Mouse (Mus musculus): ENCODE results near the gene Arvcf. TPM values are rescaled to one million over a fixed set of nuclear protein-coding genes. Genes with fewer than 3 reads are reported as not detected.

Arvcf gene
- polyA plus RNA-seq, 1 experiment from 2014 or later, result 56.1 TPM

DNA sequence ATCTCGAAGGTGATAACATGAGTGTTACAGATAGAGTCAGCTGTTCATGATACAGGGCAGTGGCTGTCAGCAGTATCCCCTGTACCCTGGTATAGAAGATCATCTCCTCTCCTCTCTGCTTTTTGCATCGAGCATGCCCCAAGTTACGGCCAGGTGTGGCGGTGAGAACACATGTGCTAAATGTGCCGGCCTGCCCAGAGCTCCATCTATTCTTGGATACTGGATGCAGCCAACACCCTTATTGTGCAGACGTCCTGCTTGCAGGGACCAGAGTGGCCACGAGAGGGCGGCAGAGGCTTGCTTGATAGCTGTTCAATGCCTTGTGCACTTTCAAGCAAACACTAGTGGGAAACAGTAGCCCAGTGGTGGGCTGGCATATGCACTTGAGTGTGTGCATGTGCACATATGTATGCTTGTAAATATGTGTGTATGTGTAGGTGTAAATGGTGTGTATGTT lies 95.4 kb downstream of the Arvcf start:
- peak; percentile 97 for DNase-seq (ENCODE audit: low spot score)
- Histone ChIP-seq H3K27me3 (ENCODE audit: low read depth, poor library complexity, severe bottlenecking) (no peaks in the 10 kb centered on the region), H3K4me3 (no peak overlapping the region), H3K36me3 (peaks cover 42% of the 10 kb centered on the region), H3K9me3 (replicated peaks) (no peaks in the 10 kb centered on the region), H3K4me1 (peaks cover 3% of the 10 kb centered on the region; the same call in 1 of the 2 replicates), H3K27ac (no peak overlapping the region)
- WGBS, result 28% methylated on average over 8 of the region's 8 CpGs

DNA sequence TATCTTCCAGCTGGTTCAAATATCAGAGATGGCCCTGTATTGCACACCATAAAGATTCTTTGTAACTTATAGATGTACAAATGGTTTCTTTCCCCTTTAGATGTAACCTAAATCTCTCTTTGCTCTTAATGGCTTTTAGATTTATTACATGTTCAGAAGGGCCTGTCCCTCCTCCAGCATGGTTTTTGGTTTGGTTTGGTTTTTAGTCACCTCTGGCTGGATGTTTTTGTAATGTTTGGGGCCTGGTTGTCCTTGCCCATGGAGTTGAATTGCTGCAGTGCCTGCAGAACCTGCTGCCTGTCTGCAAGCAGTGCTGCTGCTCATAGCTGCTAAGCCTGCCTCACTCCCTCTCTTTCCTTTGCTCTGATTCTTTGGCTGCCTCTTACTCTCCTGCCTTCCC lies 99.3 kb downstream of the Arvcf start:
- H3K9me3 ChIP-seq (replicated peaks), result no peaks in the 10 kb centered on the region
- peaks cover 31% of the 10 kb centered on the region for H3K36me3 ChIP-seq
- no peaks in the 10 kb centered on the region for H3K27me3 ChIP-seq (ENCODE audit: low read depth, poor library complexity, severe bottlenecking)
- H3K27ac ChIP-seq, result peak overlapping the region; percentile 53; the same call in 1 of the 2 replicates
- no peak overlapping the region for H3K4me3 ChIP-seq
- peaks cover 9% of the 10 kb centered on the region for H3K4me1 ChIP-seq
- DNase-seq (ENCODE audit: low spot score), result no peak

DNA sequence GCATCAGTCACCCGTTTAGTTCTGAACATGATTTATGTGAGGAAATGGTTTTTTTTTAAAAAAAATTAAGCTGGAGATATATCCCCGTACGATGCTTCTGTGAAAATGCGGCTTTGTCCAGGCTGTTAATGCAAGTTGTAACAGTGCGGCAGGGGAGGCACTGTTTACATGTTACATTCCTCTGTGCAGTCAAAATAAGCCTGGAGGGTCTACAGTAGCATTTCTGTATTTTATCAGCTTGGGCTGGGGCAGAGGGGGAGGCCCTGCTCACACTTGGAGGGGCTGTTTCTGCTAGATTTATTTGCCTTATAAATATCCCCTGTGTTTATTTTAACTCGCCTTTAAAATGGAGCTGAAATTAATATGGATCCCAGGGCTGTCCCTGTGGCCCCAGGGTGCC lies 100.1 kb downstream of the Arvcf start:
- WGBS, result 80% methylated on average over 6 of the region's 6 CpGs
- Histone ChIP-seq H3K27me3 (ENCODE audit: low read depth, poor library complexity, severe bottlenecking) (no peaks in the 10 kb centered on the region), H3K4me3 (no peak overlapping the region), H3K4me1 (peaks cover 9% of the 10 kb centered on the region), H3K9me3 (replicated peaks) (no peaks in the 10 kb centered on the region), H3K27ac (no peak overlapping the region), H3K36me3 (peaks cover 31% of the 10 kb centered on the region)
- DNase-seq (ENCODE audit: low spot score), result no peak

DNA sequence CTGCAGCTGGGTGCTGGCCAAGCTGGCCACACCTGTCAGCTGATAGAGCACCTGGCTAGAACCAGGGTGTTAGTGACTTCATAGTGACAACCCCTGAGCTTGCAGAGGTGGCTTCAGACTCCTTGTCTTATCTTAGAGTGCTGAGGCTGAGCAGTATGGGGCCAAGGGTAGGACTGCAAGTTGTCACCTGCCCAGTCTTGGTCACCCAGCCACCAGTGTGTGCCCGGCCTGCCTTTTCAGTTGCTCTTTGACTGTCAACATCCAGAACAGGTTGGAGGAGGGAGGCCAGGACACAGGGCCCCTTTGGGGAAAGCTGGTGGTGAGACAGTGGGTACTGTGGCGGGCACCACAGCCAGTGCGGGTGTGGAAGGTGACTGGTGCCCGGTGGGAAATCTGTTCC lies 101.0 kb downstream of the Arvcf start:
- 89% methylated on average over 4 of the region's 4 CpGs for WGBS
- Histone ChIP-seq H3K27ac (no peak overlapping the region), H3K9me3 (replicated peaks) (no peaks in the 10 kb centered on the region), H3K27me3 (ENCODE audit: low read depth, poor library complexity, severe bottlenecking) (no peaks in the 10 kb centered on the region), H3K36me3 (peaks cover 31% of the 10 kb centered on the region), H3K4me3 (no peak overlapping the region), H3K4me1 (peaks cover 17% of the 10 kb centered on the region)
- no peak for DNase-seq (ENCODE audit: low spot score)

DNA sequence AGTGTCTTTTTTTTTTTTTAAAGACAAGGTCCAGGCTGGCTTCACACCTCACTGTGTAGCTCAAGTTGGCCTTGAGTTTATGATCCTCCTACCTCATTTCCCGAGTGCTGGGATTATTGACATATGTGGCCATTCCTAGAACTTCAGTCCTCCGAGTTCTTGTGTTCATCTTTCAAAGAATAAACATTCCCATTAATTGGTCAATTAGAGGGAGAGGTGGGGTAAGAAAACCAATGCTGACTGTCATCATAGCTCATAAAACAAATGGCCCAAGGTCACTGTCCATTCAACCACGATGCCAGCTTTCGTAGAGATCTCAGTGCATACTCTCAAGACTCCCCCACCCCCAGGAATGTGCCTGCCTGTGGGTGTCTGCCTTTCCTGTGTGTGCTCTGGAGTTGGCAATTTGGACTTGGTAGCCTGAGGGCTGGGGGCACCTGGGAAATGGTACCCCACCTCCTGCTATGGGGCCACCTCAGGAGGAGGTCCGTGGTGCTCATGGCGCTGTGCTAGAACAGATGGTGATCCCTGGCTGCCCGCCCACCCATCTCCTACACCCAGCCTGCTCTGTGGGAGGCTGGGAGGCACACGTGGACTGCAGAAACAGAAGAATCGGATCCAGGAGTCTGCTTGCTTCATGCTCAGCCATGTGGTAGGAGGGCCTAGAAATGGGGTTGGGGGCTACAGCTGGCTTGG lies 103.7 kb downstream of the Arvcf start:
- no peak for DNase-seq (ENCODE audit: low spot score)
- no peaks in the 10 kb centered on the region; the same call in 1 of the 2 replicates for H3K27me3 ChIP-seq (ENCODE audit: low read depth, poor library complexity, severe bottlenecking)
- WGBS, result 69% methylated on average over 9 of the region's 9 CpGs
- peaks cover 24% of the 10 kb centered on the region for H3K36me3 ChIP-seq
- peaks cover 19% of the 10 kb centered on the region for H3K4me1 ChIP-seq
- H3K9me3 ChIP-seq (replicated peaks), result no peaks in the 10 kb centered on the region
- no peak overlapping the region for H3K4me3 ChIP-seq
- H3K27ac ChIP-seq, result no peak overlapping the region

DNA sequence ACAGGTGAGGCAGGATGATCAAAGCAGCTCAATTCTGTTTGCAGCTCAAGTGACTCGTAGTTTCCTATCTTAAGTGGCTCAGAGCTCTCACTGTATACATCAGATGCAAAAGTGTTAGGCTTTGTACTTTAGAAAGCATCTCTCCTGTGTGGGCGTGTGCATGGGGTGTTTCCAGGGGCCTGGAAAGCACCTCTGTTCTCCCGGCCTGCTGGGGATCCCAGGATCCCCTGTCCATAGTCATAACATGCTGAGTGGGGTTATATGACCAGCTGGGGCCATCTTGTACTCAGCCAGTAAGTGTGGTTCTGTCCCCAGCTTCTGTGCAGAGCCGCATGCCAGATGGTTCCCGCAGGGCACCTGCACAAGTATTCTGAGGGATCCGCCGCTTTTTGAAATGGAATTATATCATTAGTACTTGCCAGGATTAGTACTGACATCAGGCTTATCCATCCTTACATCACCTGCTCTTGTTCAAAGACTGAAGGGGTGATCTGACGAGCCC lies 104.4 kb downstream of the Arvcf start:
- Histone ChIP-seq H3K4me1 (peaks cover 18% of the 10 kb centered on the region), H3K27me3 (ENCODE audit: low read depth, poor library complexity, severe bottlenecking) (no peaks in the 10 kb centered on the region; the same call in 1 of the 2 replicates), H3K27ac (no peak overlapping the region), H3K4me3 (no peak overlapping the region), H3K9me3 (replicated peaks) (no peaks in the 10 kb centered on the region), H3K36me3 (peaks cover 31% of the 10 kb centered on the region)
- DNase-seq (ENCODE audit: low spot score), result no peak
- 85% methylated on average over 8 of the region's 8 CpGs for WGBS

DNA sequence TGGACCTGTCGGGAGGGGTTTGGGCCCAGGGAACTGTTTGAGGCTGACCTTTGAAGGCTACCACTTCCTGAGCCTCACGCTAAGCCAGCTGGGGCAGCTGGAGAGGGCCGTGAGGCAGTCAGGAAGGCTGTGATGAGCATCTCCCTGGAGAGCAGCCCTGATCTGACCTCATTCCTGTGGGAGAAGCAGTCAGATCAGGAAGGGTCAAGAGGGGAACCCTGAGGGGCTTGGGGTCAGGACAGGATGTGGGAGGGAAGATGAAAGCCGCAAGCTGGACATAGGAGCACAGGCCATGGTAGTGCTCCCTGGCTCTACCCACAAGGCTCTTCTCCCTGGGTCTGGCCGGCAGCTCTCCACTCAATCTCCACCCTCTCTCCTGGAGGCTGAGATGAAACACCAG lies 105.9 kb downstream of the Arvcf start:
- H3K9me3 ChIP-seq (replicated peaks), result no peaks in the 10 kb centered on the region
- WGBS, result 22% methylated on average over 5 of the region's 5 CpGs
- no peak overlapping the region for H3K4me3 ChIP-seq
- peak; percentile 30 for DNase-seq (ENCODE audit: low spot score)
- H3K27me3 ChIP-seq (ENCODE audit: low read depth, poor library complexity, severe bottlenecking), result peaks cover 8% of the 10 kb centered on the region
- H3K27ac ChIP-seq, result 0 out of 2 replicates have a peak overlapping the region, but pooled peaks have one; percentile 7
- peaks cover 40% of the 10 kb centered on the region for H3K36me3 ChIP-seq
- peaks cover 17% of the 10 kb centered on the region for H3K4me1 ChIP-seq

DNA sequence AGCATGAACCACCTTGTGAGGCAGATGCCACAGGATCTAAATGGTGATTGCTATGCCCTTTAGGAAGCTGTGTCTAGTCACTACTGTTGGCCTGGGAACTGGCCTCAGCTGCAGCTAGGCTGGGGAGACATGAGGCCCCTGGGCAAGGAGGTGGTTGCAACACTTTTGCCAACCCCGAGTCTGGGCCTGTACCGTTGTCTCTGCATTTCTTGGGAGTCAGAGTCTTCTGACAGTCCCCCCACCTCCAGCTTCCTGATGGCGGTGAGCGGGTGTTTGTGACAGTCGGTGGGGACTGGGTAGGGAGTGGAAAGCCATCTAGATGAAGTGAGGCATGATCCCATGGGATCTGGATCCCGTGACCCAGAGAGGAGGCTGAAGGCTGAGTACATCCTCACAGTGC lies 107.4 kb downstream of the Arvcf start:
- H3K4me3 ChIP-seq, result no peak overlapping the region
- no peaks in the 10 kb centered on the region for H3K9me3 ChIP-seq (replicated peaks)
- peaks cover 33% of the 10 kb centered on the region for H3K4me1 ChIP-seq
- peaks cover 30% of the 10 kb centered on the region for H3K36me3 ChIP-seq
- no peak for DNase-seq (ENCODE audit: low spot score)
- H3K27me3 ChIP-seq (ENCODE audit: low read depth, poor library complexity, severe bottlenecking), result peaks cover 10% of the 10 kb centered on the region
- H3K27ac ChIP-seq, result no peak overlapping the region
- WGBS, result 90% methylated on average over 6 of the region's 6 CpGs

MicroRNAs within 50 kb of the gene (microRNA counts, 519-probe panel; counts per million panel counts)
- 684 counts per million, percentile 72 among the panel's probes with 10 or more counts for microRNA mmu-miR-185

Small RNAs within 50 kb of the gene (microRNA-seq; reads per million reads assigned to microRNA genes)
- gene Gm26219, result not detected
- gene Mir185, result 139 reads per million, percentile 52 among the genes with 10 or more reads in this experiment

Other genes starting within 250 kb of the Arvcf start
- gene Rtn4r, start 220.5 kb upstream of the Arvcf start, polyA plus RNA-seq (2016; fragmentation: Nextera tagmentation; extraction: Ambion mirVana), result 1.3 and 3.8 TPM in 2 replicates
- gene Ccdc188, start 130.3 kb upstream of the Arvcf start, polyA plus RNA-seq (2016; fragmentation: Nextera tagmentation; extraction: Ambion mirVana), result not detected in 2 replicates
- 14.1 and 16.7 TPM in 2 replicates for gene Zdhhc8, start 113.0 kb upstream of the Arvcf start, polyA plus RNA-seq (2016; fragmentation: Nextera tagmentation; extraction: Ambion mirVana)
- gene Trmt2a, start 99.5 kb upstream of the Arvcf start, polyA plus RNA-seq (2016; fragmentation: Nextera tagmentation; extraction: Ambion mirVana), result 118 and 122 TPM in 2 replicates
- 1,185 and 1,368 TPM in 2 replicates for gene Ranbp1, start 99.5 kb upstream of the Arvcf start, polyA plus RNA-seq (2016; fragmentation: Nextera tagmentation; extraction: Ambion mirVana)
- 2.5 TPM in 1 of 2 replicates, not detected in the other for gene Gm49776, start 89.9 kb upstream of the Arvcf start, polyA plus RNA-seq (2016; fragmentation: Nextera tagmentation; extraction: Ambion mirVana)
- 46.5 and 51.3 TPM in 2 replicates for gene Dgcr8, start 58.9 kb upstream of the Arvcf start, polyA plus RNA-seq (2016; fragmentation: Nextera tagmentation; extraction: Ambion mirVana)
- 20.2 and 23.7 TPM in 2 replicates for gene Tango2, start 79 bp upstream of the Arvcf start, polyA plus RNA-seq (2016; fragmentation: Nextera tagmentation; extraction: Ambion mirVana)
- 29.6 and 32.2 TPM in 2 replicates for gene Txnrd2, start 78.2 kb downstream of the Arvcf start, polyA plus RNA-seq (2016; fragmentation: Nextera tagmentation; extraction: Ambion mirVana)
- gene Comt, start 78.7 kb downstream of the Arvcf start, polyA plus RNA-seq (2016; fragmentation: Nextera tagmentation; extraction: Ambion mirVana), result 54.7 and 61.1 TPM in 2 replicates
- 15.3 and 18.4 TPM in 2 replicates for gene Gnb1l, start 150.5 kb downstream of the Arvcf start, polyA plus RNA-seq (2016; fragmentation: Nextera tagmentation; extraction: Ambion mirVana)
- 2.5 and 2.8 TPM in 2 replicates for gene Rtl10, start 150.7 kb downstream of the Arvcf start, polyA plus RNA-seq (2016; fragmentation: Nextera tagmentation; extraction: Ambion mirVana)
- gene Tbx1, start 242.5 kb downstream of the Arvcf start, polyA plus RNA-seq (2016; fragmentation: Nextera tagmentation; extraction: Ambion mirVana), result 1.1 and 1.7 TPM in 2 replicates

All from limb, embryonic 10.5 days (tissue).